Mouse (Mus musculus): ENCODE data around the gene Palm2.

- TF ChIP-seq CTCF (IDR thresholded peaks at IDR 0.05; ENCODE audit: borderline replicate concordance, insufficient read depth, low read length) (no peak), POLR2A (IDR thresholded peaks at IDR 0.05; ENCODE audit: low read depth, low read length) (no peak)
These were observed 140.6 kb downstream of the Palm2 start for GRCm38 (mm10) chr4:57574646-57575045.

All from embryonic fibroblast, embryonic 13.5 days (primary cell).